Mouse (Mus musculus) MEL (cell line): ENCODE measurements around the gene Slc37a4. TPM values are rescaled to one million over a fixed set of nuclear protein-coding genes. Genes with fewer than 3 reads are reported as not detected.

Experiments
- DNase-seq: peaks from one replicate; pipeline ENCODE4 v3.0.0; 2011; ENCODE audit warnings: low read depth, low spot score
- H3K27ac ChIP-seq: 2 replicates; pipeline ENCODE4 v1.5.1; 2012; ENCODE audit warnings: low read depth, mild to moderate bottlenecking, control low read depth, low read length, moderate library complexity; ENCODE audit not compliant: control insufficient read depth
- H3K27me3 ChIP-seq, 2 experiments: fragments of 150-350 bp in 1 of 2; sonication (generic) in 1 of 2; 2 replicates each; pipeline ENCODE4 v1.6.1; 2012; ENCODE audit warnings: low read length in 2 of 2, mild to moderate bottlenecking in 2 of 2, improper control_type of control experiment in 1 of 2, moderate library complexity in 1 of 2; ENCODE audit not compliant: insufficient read depth in 2 of 2, control insufficient read depth in 1 of 2
- H3K36me3 ChIP-seq, 2 experiments: 2 replicates each; pipeline ENCODE4 v1.6.1; 2012 to 2014; ENCODE audit warnings: low read length in 2 of 2, improper control_type of control experiment in 1 of 2, inconsistent platforms in 1 of 2, mild to moderate bottlenecking in 1 of 2; ENCODE audit not compliant: insufficient read depth in 2 of 2, control insufficient read depth in 1 of 2
- H3K4me1 ChIP-seq, 2 experiments: fragments of 150-350 bp in 1 of 2; sonication (generic) in 1 of 2; 2 replicates each; pipeline ENCODE4 v1.6.1; 2012; ENCODE audit warnings: low read length in 2 of 2, improper control_type of control experiment in 1 of 2, mild to moderate bottlenecking in 1 of 2; ENCODE audit not compliant: insufficient read depth in 2 of 2, control insufficient read depth in 1 of 2
- H3K4me3 ChIP-seq, 2 experiments: fragments of 150-350 bp in 1 of 2; sonication (generic) in 1 of 2; 2 replicates each; pipeline ENCODE4 v1.5.1; 2012; ENCODE audit warnings: low read depth in 2 of 2, low read length in 2 of 2, mild to moderate bottlenecking in 2 of 2, moderate library complexity in 2 of 2, control low read depth in 1 of 2, improper control_type of control experiment in 1 of 2; ENCODE audit not compliant: control insufficient read depth in 1 of 2, insufficient read depth in 1 of 2
- H3K79me2 ChIP-seq: 2 replicates; pipeline ENCODE4 v1.6.1; 2012; ENCODE audit warnings: mild to moderate bottlenecking, low read length, moderate library complexity; ENCODE audit not compliant: control insufficient read depth, poor library complexity, insufficient read depth
- H3K9ac ChIP-seq: 2 replicates; pipeline ENCODE4 v1.6.1; 2012; ENCODE audit warnings: low read depth, mild to moderate bottlenecking, control low read depth, low read length, moderate library complexity; ENCODE audit not compliant: control insufficient read depth, poor library complexity, severe bottlenecking
- H3K9me3 ChIP-seq: fragments of 150-350 bp; sonication (generic); replicated peaks from 2 replicates; pipeline ENCODE4 v1.6.1; 2012; ENCODE audit warnings: mild to moderate bottlenecking, low read length, improper control_type of control experiment, moderate library complexity; ENCODE audit not compliant: insufficient read depth
- CHD2 ChIP-seq: IDR thresholded peaks from 2 replicates; pipeline ENCODE4 v1.6.1; 2011; ENCODE audit warnings: low read length, improper control_type of control experiment
- E2F4 ChIP-seq: IDR thresholded peaks from 2 replicates; pipeline ENCODE4 v1.6.1; 2011; ENCODE audit warnings: low read depth, low read length, improper control_type of control experiment, borderline replicate concordance
- GABPA ChIP-seq: IDR thresholded peaks from 2 replicates; pipeline ENCODE4 v1.6.1; 2012; ENCODE audit warnings: low read depth, mild to moderate bottlenecking, inconsistent platforms, low read length, improper control_type of control experiment, moderate library complexity
- GATA1 ChIP-seq: IDR thresholded peaks from 2 replicates; pipeline ENCODE4 v1.6.1; 2011; ENCODE audit warnings: low read depth, low read length, improper control_type of control experiment
- HCFC1 ChIP-seq: IDR thresholded peaks from 2 replicates; pipeline ENCODE4 v1.6.1; 2012; ENCODE audit warnings: low read depth, mild to moderate bottlenecking, inconsistent platforms, low read length, improper control_type of control experiment, moderate library complexity
- KAT2A ChIP-seq: conservative IDR thresholded peaks from 2 replicates; pipeline ENCODE4 v1.6.1; 2012; ENCODE audit warnings: low read depth, low read length, improper control_type of control experiment, inconsistent platforms
- MAFK ChIP-seq: IDR thresholded peaks from 2 replicates; pipeline ENCODE4 v1.6.1; 2011; ENCODE audit warnings: low read depth, mild to moderate bottlenecking, low read length, improper control_type of control experiment, borderline replicate concordance
- MAZ ChIP-seq: IDR thresholded peaks from 2 replicates; pipeline ENCODE4 v1.6.1; 2012; ENCODE audit warnings: low read depth, mild to moderate bottlenecking, inconsistent platforms, low read length, improper control_type of control experiment
- MEF2A ChIP-seq: IDR thresholded peaks from 2 replicates; pipeline ENCODE4 v1.6.1; 2014; ENCODE audit warnings: low read depth, mild to moderate bottlenecking, inconsistent platforms, low read length, improper control_type of control experiment; ENCODE audit not compliant: poor library complexity, insufficient replicate concordance, severe bottlenecking; ENCODE audit errors: extremely low read depth
- MYB ChIP-seq: IDR thresholded peaks from 2 replicates; pipeline ENCODE4 v1.6.1; 2011; ENCODE audit warnings: mild to moderate bottlenecking, low read depth, low read length, improper control_type of control experiment
- MYC ChIP-seq: IDR thresholded peaks from 2 replicates; pipeline ENCODE4 v1.6.1; 2011; ENCODE audit warnings: low read depth, mild to moderate bottlenecking, low read length, improper control_type of control experiment, moderate library complexity
- NELFE ChIP-seq: IDR thresholded peaks from 2 replicates; pipeline ENCODE4 v1.6.1; 2011; ENCODE audit warnings: low read depth, low read length, improper control_type of control experiment
- NRF1 ChIP-seq: IDR thresholded peaks from 2 replicates; pipeline ENCODE4 v1.6.1; 2014; ENCODE audit warnings: low read depth, mild to moderate bottlenecking, inconsistent platforms, low read length, improper control_type of control experiment, moderate library complexity; ENCODE audit not compliant: poor library complexity, insufficient read depth, severe bottlenecking
- POLR2AphosphoS2 ChIP-seq: IDR thresholded peaks from 2 replicates; pipeline ENCODE4 v1.6.1; 2011; ENCODE audit warnings: low read length, improper control_type of control experiment
- POLR2AphosphoS5 ChIP-seq: IDR thresholded peaks from 2 replicates; pipeline ENCODE4 v1.6.1; 2012; ENCODE audit warnings: low read depth, borderline replicate concordance, mild to moderate bottlenecking, inconsistent platforms, low read length, moderate library complexity, mixed read lengths
- TCF12 ChIP-seq: IDR thresholded peaks from 2 replicates; pipeline ENCODE4 v1.6.1; 2014; ENCODE audit warnings: low read depth, mild to moderate bottlenecking, inconsistent platforms, low read length, improper control_type of control experiment, moderate library complexity
- UBTF ChIP-seq: IDR thresholded peaks from 2 replicates; pipeline ENCODE4 v1.6.1; 2012; ENCODE audit warnings: low read depth, mild to moderate bottlenecking, inconsistent platforms, low read length, improper control_type of control experiment, moderate library complexity, borderline replicate concordance; ENCODE audit not compliant: insufficient read depth
- USF1 ChIP-seq: IDR thresholded peaks from 2 replicates; pipeline ENCODE4 v1.6.1; 2014; ENCODE audit warnings: low read depth, mild to moderate bottlenecking, inconsistent platforms, low read length, improper control_type of control experiment, moderate library complexity
- ZC3H11A ChIP-seq: IDR thresholded peaks from 2 replicates; pipeline ENCODE4 v1.6.1; 2012; ENCODE audit warnings: low read depth, mild to moderate bottlenecking, inconsistent platforms, low read length, improper control_type of control experiment
- ZKSCAN1 ChIP-seq: IDR thresholded peaks from 2 replicates; pipeline ENCODE4 v1.6.1; 2012; ENCODE audit warnings: low read depth, mild to moderate bottlenecking, inconsistent platforms, low read length, improper control_type of control experiment, moderate library complexity
- polyA plus RNA-seq, 2 experiments: library from polyadenylated mRNA; stranded (reverse) in 1 of 2; unstranded in 1 of 2; fragments of >175 nt in 1 of 2; fragments of >200 nt in 1 of 2; gene quantifications; 2 replicates each; pipeline versions ENCODE4 v1.2.1 to v1.2.4; 2012; ENCODE audit warnings: low replicate concordance in 2 of 2, low read depth in 1 of 2; ENCODE audit not compliant: insufficient read length in 2 of 2, insufficient read depth in 1 of 2, missing spikeins in 1 of 2
- total RNA-seq: library from RNA; depleted of rRNA; stranded (reverse); fragments of 300-350 nt; gene quantifications from 2 replicates; pipeline ENCODE4 v1.2.3, GENCODE M21; 2012

The Slc37a4 gene
- total and polyA plus RNA-seq, 3 experiments, result 29.0 to 35.3 TPM; not detected in 1

- TF ChIP-seq GATA1, result no peak
- TF ChIP-seq NELFE, result no peak
- no peak for TF ChIP-seq MYB
- TF ChIP-seq MYC, result no peak
- no peak for TF ChIP-seq MEF2A
- Histone ChIP-seq H3K9me3 (no peaks in the 10 kb centered on the region), H3K79me2 (peaks cover 8% of the 10 kb centered on the region; the same call in 1 of the 2 replicates), H3K4me1 (peaks cover 0 to 14% of the 10 kb centered on the region in 2 experiments; a peak in 2 of 4 replicates), H3K27me3 (no peaks in the 10 kb centered on the region), H3K9ac (peak overlapping the region; percentile 80), H3K4me3 (peak overlapping the region; percentile 72 to 73), H3K27ac (no peak overlapping the region), H3K36me3 (peaks cover 0 to 4% of the 10 kb centered on the region in 2 experiments; a peak in 2 of 4 replicates)
- no peak for DNase-seq
These were observed 1.4 kb downstream of the Slc37a4 start for GRCm38 (mm10) chr9:44398087-44398486.

GRCm38 (mm10) chr9:44398551-44398950, 1.9 kb downstream of the Slc37a4 start:
- Histone ChIP-seq H3K36me3 (peaks cover 3 to 4% of the 10 kb centered on the region in 2 experiments), H3K27ac (no peak overlapping the region)

GRCm38 (mm10) chr9:44399114-44399794, 2.6 kb downstream of the Slc37a4 start:
- Histone ChIP-seq H3K79me2 (peaks cover 8% of the 10 kb centered on the region; the same call in 1 of the 2 replicates), H3K4me1 (peaks cover 0 to 14% of the 10 kb centered on the region in 2 experiments; a peak in 2 of 4 replicates), H3K27ac (no peak overlapping the region), H3K36me3 (peaks cover 4 to 5% of the 10 kb centered on the region in 2 experiments), H3K27me3 (no peaks in the 10 kb centered on the region), H3K4me3 (no peak overlapping the region), H3K9me3 (no peaks in the 10 kb centered on the region), H3K9ac (no peak overlapping the region)
- DNase-seq, result no peak
- no peak for TF ChIP-seq ZC3H11A
- TF ChIP-seq TCF12, result no peak
- TF ChIP-seq MYC, result no peak
- TF ChIP-seq, all 39 proteins: peak for 0

More at GRCm38 (mm10) chr9:44398551-44398950, 1.9 kb downstream of the Slc37a4 start:
- Histone ChIP-seq H3K4me3 (peak overlapping the region; percentile 72 to 73; a peak in 3 of 4 replicates), H3K79me2 (peaks cover 8% of the 10 kb centered on the region; the same call in 1 of the 2 replicates), H3K4me1 (peaks cover 0 to 14% of the 10 kb centered on the region in 2 experiments; a peak in 2 of 4 replicates), H3K9me3 (no peaks in the 10 kb centered on the region), H3K9ac (peak overlapping the region; percentile 80), H3K27me3 (no peaks in the 10 kb centered on the region)
- TF ChIP-seq MAFK (no peak), CHD2 (no peak), POLR2AphosphoS5 (no peak), USF1 (no peak), KAT2A (no peak), HCFC1 (no peak), POLR2AphosphoS2 (no peak), MAZ (no peak), NRF1 (no peak), GABPA (no peak), ZKSCAN1 (no peak), E2F4 (no peak), UBTF (no peak)
- no peak for DNase-seq
